Mouse (Mus musculus) cerebellum, adult 2 months (tissue): ENCODE results near the gene Rpl32.

Source experiments
- CTCF ChIP-seq: fragments of 200-500 bp; IDR thresholded peaks from 2 replicates; pipeline ENCODE4 v1.5.1; 2011; ENCODE audit warnings: low read depth, mild to moderate bottlenecking, control low read depth, low read length, moderate library complexity, borderline replicate concordance; ENCODE audit not compliant: insufficient read depth
- POLR2A ChIP-seq: fragments of 200-500 bp; IDR thresholded peaks from 2 replicates; pipeline ENCODE4 v1.6.1; 2011; ENCODE audit warnings: low read length, control low read depth, borderline replicate concordance; ENCODE audit not compliant: insufficient read depth

GRCm38 (mm10) chr6:115792691-115793215, 15.8 kb downstream of the Rpl32 start:
- TF ChIP-seq POLR2A (no peak), CTCF (no peak)
